19 mouse cellular contexts compared by ENCODE assay signal in genomic region chr11:84569052-84569751, GRCm38 (mm10). TPM values are rescaled to one million over a fixed set of nuclear protein-coding genes. Genes with fewer than 3 reads are reported as not detected.
A peak's percentile ranks its signal among the peaks of the same experiment; 100 is the strongest.
DNase-seq lines count a peak whose midpoint lies in the region; ATAC-seq and TF ChIP-seq lines count a peak whose summit lies in the region.
"Had no signal": no experiment of that assay in that cellular context is flagged by ENCODE, and none has a peak within 500 bp of the region (broad histone marks: within the 10 kb centered on the region; RNA-seq: fewer than 3 reads in every experiment).

No protein-coding gene starts in this region.

- no peak overlapping the region for H3K9ac ChIP-seq in forebrain, embryonic 13.5 days
- no peak overlapping the region for H3K9ac ChIP-seq in forebrain, embryonic 11.5 days (ENCODE audit: low read length)
- no peak overlapping the region for H3K9ac ChIP-seq in hindbrain, embryonic 13.5 days
- H3K9ac ChIP-seq in midbrain, embryonic 13.5 days (replicated peaks): 0 out of 2 replicates have a peak overlapping the region, but pooled peaks have one; percentile 19
- H3K9ac ChIP-seq: embryonic facial prominence, embryonic 15.5 days; heart, embryonic 12.5 days had no signal

- H3K27me3 ChIP-seq in forebrain, embryonic 13.5 days: peaks cover 39% of the 10 kb centered on the region
- no peaks in the 10 kb centered on the region for H3K27me3 ChIP-seq in forebrain, embryonic 11.5 days (ENCODE audit: control insufficient read depth, insufficient read depth, low read length)
- H3K27me3 ChIP-seq in embryonic facial prominence, embryonic 10.5 days (replicated peaks; ENCODE audit: low read depth, poor library complexity, severe bottlenecking): peaks cover 57% of the 10 kb centered on the region
- peaks cover 9% of the 10 kb centered on the region; the same call in 1 of the 2 replicates for H3K27me3 ChIP-seq in hindbrain, embryonic 13.5 days
- no peaks in the 10 kb centered on the region for H3K27me3 ChIP-seq in midbrain, embryonic 13.5 days
- H3K27me3 ChIP-seq in cerebellum, adult 2 months (ENCODE audit: control insufficient read depth, insufficient read depth, low read length): no peaks in the 10 kb centered on the region

- H3K36me3 ChIP-seq in forebrain, embryonic 13.5 days (ENCODE audit: poor library complexity, severe bottlenecking): no peaks in the 10 kb centered on the region
- H3K36me3 ChIP-seq in forebrain, embryonic 11.5 days (ENCODE audit: control insufficient read depth, insufficient read depth, low read length): no peaks in the 10 kb centered on the region
- no peaks in the 10 kb centered on the region for H3K36me3 ChIP-seq in embryonic facial prominence, embryonic 10.5 days (replicated peaks)
- H3K36me3 ChIP-seq in hindbrain, embryonic 13.5 days: no peaks in the 10 kb centered on the region
- no peaks in the 10 kb centered on the region for H3K36me3 ChIP-seq in midbrain, embryonic 13.5 days
- H3K36me3 ChIP-seq: embryonic facial prominence, embryonic 15.5 days; heart, embryonic 12.5 days had no signal

- H3K4me2 ChIP-seq in forebrain, embryonic 13.5 days: no peak overlapping the region
- H3K4me2 ChIP-seq in forebrain, embryonic 11.5 days (ENCODE audit: low read depth, low read length, severe bottlenecking): no peak overlapping the region
- no peak overlapping the region for H3K4me2 ChIP-seq in hindbrain, embryonic 13.5 days
- no peak overlapping the region for H3K4me2 ChIP-seq in midbrain, embryonic 13.5 days (replicated peaks)
- H3K4me2 ChIP-seq: embryonic facial prominence, embryonic 15.5 days; heart, embryonic 12.5 days; liver, embryonic 11.5 days had no signal

- no peak for ATAC-seq in forebrain, embryonic 13.5 days
- no peak for ATAC-seq in forebrain, embryonic 11.5 days (replicated peaks; ENCODE audit: low FRiP score)
- peak; percentile 43 for ATAC-seq in hindbrain, embryonic 13.5 days (ENCODE audit: low FRiP score)
- peak; percentile 74 for ATAC-seq in midbrain, embryonic 13.5 days

- no peak for DNase-seq in forebrain, embryonic 11.5 days (ENCODE audit: low spot score)
- DNase-seq in embryonic facial prominence, embryonic 10.5 days (ENCODE audit: low spot score): no peak
- no peak for DNase-seq in cerebellum, adult 2 months
- no peak for DNase-seq in cerebellum, adult 8-10 months
- no peak for DNase-seq in embryo, embryonic 10.5 days (ENCODE audit: low spot score)
- DNase-seq: adrenal gland, postnatal 36 days; cerebellum, adult 9-11 months; kidney, adult 9 months; kidney, postnatal 25 days; lung, adult 18-20 months; lung, postnatal 14 days; right cerebral cortex, postnatal 4 days had no signal

- TF ChIP-seq CTCF in cerebellum, adult 2 months (IDR thresholded peaks at IDR 0.05; ENCODE audit: borderline replicate concordance, insufficient read depth, low read depth, low read length): no peak

- H3K9me3 ChIP-seq in forebrain, embryonic 13.5 days (replicated peaks): no peaks in the 10 kb centered on the region
- H3K9me3 ChIP-seq in forebrain, embryonic 11.5 days (ENCODE audit: control insufficient read depth, low read length): no peaks in the 10 kb centered on the region
- H3K9me3 ChIP-seq in embryonic facial prominence, embryonic 10.5 days: no peaks in the 10 kb centered on the region
- no peaks in the 10 kb centered on the region for H3K9me3 ChIP-seq in hindbrain, embryonic 13.5 days
- H3K9me3 ChIP-seq in midbrain, embryonic 13.5 days: no peaks in the 10 kb centered on the region
- H3K9me3 ChIP-seq: embryonic facial prominence, embryonic 15.5 days; heart, embryonic 12.5 days had no signal

- H3K4me3 ChIP-seq in forebrain, embryonic 13.5 days: no peak overlapping the region
- no peak overlapping the region for H3K4me3 ChIP-seq in forebrain, embryonic 11.5 days (ENCODE audit: low read depth, low read length)
- H3K4me3 ChIP-seq in embryonic facial prominence, embryonic 10.5 days: no peak overlapping the region
- no peak overlapping the region for H3K4me3 ChIP-seq in hindbrain, embryonic 13.5 days
- no peak overlapping the region for H3K4me3 ChIP-seq in midbrain, embryonic 13.5 days (replicated peaks)
- H3K4me3 ChIP-seq in cerebellum, adult 2 months (replicated peaks; ENCODE audit: insufficient read depth, low read depth, low read length): no peak overlapping the region
- H3K4me3 ChIP-seq: embryonic facial prominence, embryonic 15.5 days; heart, embryonic 12.5 days; left cerebral cortex, adult 2 months had no signal

- peak overlapping the region; percentile 27; the same call in 1 of the 2 replicates for H3K27ac ChIP-seq in forebrain, embryonic 13.5 days
- no peak overlapping the region for H3K27ac ChIP-seq in forebrain, embryonic 11.5 days (ENCODE audit: low read depth, low read length)
- peak overlapping the region; percentile 4; the same call in 1 of the 2 replicates for H3K27ac ChIP-seq in embryonic facial prominence, embryonic 10.5 days (replicated peaks)
- peak overlapping the region; percentile 85 for H3K27ac ChIP-seq in hindbrain, embryonic 13.5 days
- H3K27ac ChIP-seq in midbrain, embryonic 13.5 days: peak overlapping the region; percentile 89
- no peak overlapping the region for H3K27ac ChIP-seq in cerebellum, adult 2 months (ENCODE audit: insufficient read depth, low read length)
- H3K27ac ChIP-seq: embryonic facial prominence, embryonic 15.5 days; left cerebral cortex, adult 2 months had no signal

- WGBS in forebrain, embryonic 13.5 days: 60% methylated on average over 7 of the region's 8 CpGs
- WGBS in forebrain, embryonic 11.5 days: 68% methylated on average over 7 of the region's 8 CpGs
- 62% methylated on average over 8 of the region's 8 CpGs for WGBS in embryonic facial prominence, embryonic 10.5 days
- 35% methylated on average over 7 of the region's 8 CpGs for WGBS in hindbrain, embryonic 13.5 days
- 37% methylated on average over 5 of the region's 8 CpGs for WGBS in midbrain, embryonic 13.5 days
- 63% methylated on average over 8 of the region's 8 CpGs for WGBS in cerebellum, adult 2 months

- TF ChIP-seq POLR2A in cerebellum, adult 2 months (IDR thresholded peaks at IDR 0.05; ENCODE audit: borderline replicate concordance, insufficient read depth, low read length): no peak

- peaks cover 30% of the 10 kb centered on the region for H3K4me1 ChIP-seq in forebrain, embryonic 13.5 days
- peaks cover 5% of the 10 kb centered on the region; the same call in 1 of the 2 replicates for H3K4me1 ChIP-seq in forebrain, embryonic 11.5 days (replicated peaks; ENCODE audit: control insufficient read depth, insufficient read depth, low read length)
- H3K4me1 ChIP-seq in embryonic facial prominence, embryonic 10.5 days: peaks cover 27% of the 10 kb centered on the region
- peaks cover 54% of the 10 kb centered on the region for H3K4me1 ChIP-seq in hindbrain, embryonic 13.5 days (replicated peaks)
- peaks cover 46% of the 10 kb centered on the region for H3K4me1 ChIP-seq in midbrain, embryonic 13.5 days (replicated peaks)
- peaks cover 15% of the 10 kb centered on the region for H3K4me1 ChIP-seq in cerebellum, adult 2 months (ENCODE audit: control insufficient read depth, insufficient read depth, low read length)

RNA-seq across cellular contexts. Expression of gene Lhx1, which starts 43.9 kb away (rescaled TPM):
- 7.6 and 8.2 TPM in 2 replicates for polyA plus RNA-seq in forebrain, embryonic 13.5 days (2015; fragmentation: Nextera tagmentation; extraction: Ambion mirVana)
- 9.4 and 10.9 TPM in 2 replicates for polyA plus RNA-seq in forebrain, embryonic 11.5 days (2014; fragmentation: Nextera tagmentation; extraction: Ambion mirVana)
- 1.4 and 2.4 TPM in 2 replicates for polyA plus RNA-seq in embryonic facial prominence, embryonic 10.5 days (2016; fragmentation: Nextera tagmentation; extraction: Ambion mirVana)
- 64.6 and 67.7 TPM in 2 replicates for polyA plus RNA-seq in hindbrain, embryonic 13.5 days (2015; fragmentation: Nextera tagmentation; extraction: Ambion mirVana)
- polyA plus RNA-seq in midbrain, embryonic 13.5 days (2015; fragmentation: Nextera tagmentation; extraction: Ambion mirVana): 57.5 and 62.7 TPM in 2 replicates
- 37.3 and 43.9 TPM in 2 replicates for polyA plus RNA-seq in cerebellum, adult 2 months (2012; rRNA removed)

RNA-seq across cellular contexts. Expression of gene Aatf, which starts 55.9 kb away (rescaled TPM):
- 51.4 and 53.4 TPM in 2 replicates for polyA plus RNA-seq in forebrain, embryonic 13.5 days (2015; fragmentation: Nextera tagmentation; extraction: Ambion mirVana)
- polyA plus RNA-seq in forebrain, embryonic 11.5 days (2014; fragmentation: Nextera tagmentation; extraction: Ambion mirVana): 53.6 and 54.8 TPM in 2 replicates
- polyA plus RNA-seq in embryonic facial prominence, embryonic 10.5 days (2016; fragmentation: Nextera tagmentation; extraction: Ambion mirVana): 57.9 and 58.3 TPM in 2 replicates
- polyA plus RNA-seq in hindbrain, embryonic 13.5 days (2015; fragmentation: Nextera tagmentation; extraction: Ambion mirVana): 56.9 and 57.4 TPM in 2 replicates
- polyA plus RNA-seq in midbrain, embryonic 13.5 days (2015; fragmentation: Nextera tagmentation; extraction: Ambion mirVana): 59.5 and 60.7 TPM in 2 replicates
- polyA plus RNA-seq in cerebellum, adult 2 months (2012; rRNA removed): 14.0 and 14.1 TPM in 2 replicates

Comparison
In these comparisons a context has a peak if more than half of its experiments do, and no peak if none do; other contexts are left out.
1. H3K27ac ChIP-seq: peak in forebrain, embryonic 13.5 days (single experiment), embryonic facial prominence, embryonic 10.5 days (single experiment), hindbrain, embryonic 13.5 days (single experiment) and midbrain, embryonic 13.5 days (single experiment); none in forebrain, embryonic 11.5 days (single experiment) and cerebellum, adult 2 months (single experiment).
2. ATAC-seq: peak in hindbrain, embryonic 13.5 days (single experiment) and midbrain, embryonic 13.5 days (single experiment); none in forebrain, embryonic 13.5 days (single experiment) and forebrain, embryonic 11.5 days (single experiment).